Mouse (Mus musculus) spleen, adult 2 months (tissue): ENCODE results near the gene Nudt4. TPM values are rescaled to one million over a fixed set of nuclear protein-coding genes. Genes with fewer than 3 reads are reported as not detected.
"Not testable (repeated sequence)": the region's sequence is repeated elsewhere in the genome, so short reads cannot be mapped to it uniquely, and the experiment has no call there.

Source experiments
- DNase-seq, 2 experiments: peaks; one replicate each; pipeline versions ENCODE4 v3.0.0 to v3.0.0-alpha.2; 2012 to 2021; ENCODE audit warnings: low spot score in 2 of 2, low read depth in 1 of 2
- H3K27ac ChIP-seq: fragments of 200-500 bp; 2 replicates; pipeline ENCODE4 v1.5.1; 2012; ENCODE audit warnings: low read length, inconsistent platforms; ENCODE audit not compliant: insufficient read depth
- H3K27me3 ChIP-seq: fragments of 200-500 bp; 2 replicates; pipeline ENCODE4 v1.6.1; 2012; ENCODE audit warnings: mild to moderate bottlenecking, moderate library complexity, low read length, inconsistent platforms; ENCODE audit not compliant: control insufficient read depth, insufficient read depth
- H3K36me3 ChIP-seq: fragments of 200-500 bp; 2 replicates; pipeline ENCODE4 v1.6.1; 2012; ENCODE audit warnings: mild to moderate bottlenecking, low read length, inconsistent platforms; ENCODE audit not compliant: control insufficient read depth, insufficient read depth
- H3K4me1 ChIP-seq: fragments of 200-500 bp; 2 replicates; pipeline ENCODE4 v1.6.1; 2011; ENCODE audit warnings: inconsistent platforms; ENCODE audit not compliant: control insufficient read depth, insufficient read depth, insufficient read length
- H3K4me3 ChIP-seq: fragments of 200-500 bp; 2 replicates; pipeline ENCODE4 v1.5.1; 2011; ENCODE audit warnings: mild to moderate bottlenecking, inconsistent platforms; ENCODE audit not compliant: insufficient read depth, insufficient read length; ENCODE audit errors: extremely low read depth
- CTCF ChIP-seq: fragments of 200-500 bp; IDR thresholded peaks from 2 replicates; pipeline ENCODE4 v1.5.1; 2011; ENCODE audit warnings: mild to moderate bottlenecking, inconsistent platforms; ENCODE audit not compliant: insufficient read depth, insufficient read length, insufficient replicate concordance; ENCODE audit errors: extremely low read depth
- POLR2A ChIP-seq: fragments of 200-500 bp; IDR thresholded peaks from 2 replicates; pipeline ENCODE4 v1.6.1; 2011; ENCODE audit warnings: low read depth, low read length, inconsistent platforms
- WGBS: fragments of 180-500 bp; shearing (Covaris S2); methylation state at CpG from one replicate; pipeline ENCODE4 v1.1.7; 2018; 5-methylcytosine and 5-hydroxymethylcytosine counted together
- polyA plus RNA-seq: library from polyadenylated mRNA; depleted of rRNA; stranded (reverse); fragments of >200 nt; gene quantifications from 2 replicates; pipeline ENCODE4 v1.2.3, GENCODE M21; 2012

Gene Nudt4
- polyA plus RNA-seq, 1 experiment, result 8.0 TPM

DNA sequence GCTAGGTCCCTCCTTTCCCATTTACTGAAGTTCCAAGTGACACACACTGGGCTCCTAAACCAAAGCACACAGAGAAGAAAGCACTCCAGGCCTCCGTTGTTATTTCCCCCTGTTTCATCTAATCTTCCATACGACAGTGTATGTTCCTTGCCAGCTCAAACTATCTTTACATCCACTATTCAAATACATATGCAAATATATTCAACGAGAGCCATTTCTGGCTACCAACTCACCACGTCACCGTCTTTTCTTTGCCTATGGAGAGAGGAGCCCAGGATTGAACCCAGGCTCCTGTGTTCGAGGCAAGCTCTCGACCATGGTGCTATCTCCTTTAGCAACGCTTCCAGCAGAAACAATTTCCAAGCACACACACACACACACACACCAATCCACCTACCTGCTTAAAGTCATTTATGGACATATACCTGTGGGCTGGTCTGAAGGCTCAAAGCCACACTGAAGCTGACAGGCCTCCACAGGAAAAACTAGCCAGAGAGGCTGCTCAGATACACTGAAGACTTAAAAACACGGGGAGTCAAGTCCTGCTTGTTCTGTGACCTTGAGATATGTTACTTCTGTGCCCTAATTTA, 3.5 kb downstream of the Nudt4 start:
- no peaks in the 10 kb centered on the region for H3K36me3 ChIP-seq
- no peaks in the 10 kb centered on the region for H3K27me3 ChIP-seq
- no peak overlapping the region for H3K27ac ChIP-seq
- no peak overlapping the region for H3K4me3 ChIP-seq
- peaks cover 10% of the 10 kb centered on the region; the same call in 1 of the 2 replicates for H3K4me1 ChIP-seq
- TF ChIP-seq POLR2A (no peak), CTCF (no peak)
- no peak for DNase-seq
- WGBS, result 93% methylated on average over 9 of the region's 9 CpGs

DNA sequence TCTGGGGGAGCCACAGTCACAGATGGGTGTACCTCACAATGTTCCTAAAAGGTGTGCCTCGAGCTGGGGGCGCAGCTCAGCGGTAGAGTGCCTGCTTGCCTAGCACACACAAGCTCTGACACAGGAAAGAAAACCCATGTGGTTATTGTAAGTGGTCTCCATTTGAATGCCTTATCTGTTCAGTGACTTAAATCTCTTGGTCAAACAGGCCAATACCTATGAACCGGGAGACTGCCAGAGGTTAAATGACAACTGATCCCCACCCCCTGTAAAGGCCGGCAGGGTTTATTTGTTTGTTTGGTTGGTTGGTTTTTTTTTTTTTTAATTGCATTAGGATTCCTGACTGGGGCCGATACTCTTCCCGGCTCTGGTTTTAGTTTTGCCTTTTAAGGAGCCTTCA, 4.5 kb downstream of the Nudt4 start:
- no peaks in the 10 kb centered on the region for H3K27me3 ChIP-seq
- 86% methylated on average over 7 of the region's 7 CpGs for WGBS
- no peak overlapping the region for H3K27ac ChIP-seq
- DNase-seq, result no peak
- TF ChIP-seq CTCF, result no peak
- no peak for TF ChIP-seq POLR2A
- no peak overlapping the region for H3K4me3 ChIP-seq
- H3K4me1 ChIP-seq, result peaks cover 3% of the 10 kb centered on the region; the same call in 1 of the 2 replicates
- no peaks in the 10 kb centered on the region for H3K36me3 ChIP-seq

DNA sequence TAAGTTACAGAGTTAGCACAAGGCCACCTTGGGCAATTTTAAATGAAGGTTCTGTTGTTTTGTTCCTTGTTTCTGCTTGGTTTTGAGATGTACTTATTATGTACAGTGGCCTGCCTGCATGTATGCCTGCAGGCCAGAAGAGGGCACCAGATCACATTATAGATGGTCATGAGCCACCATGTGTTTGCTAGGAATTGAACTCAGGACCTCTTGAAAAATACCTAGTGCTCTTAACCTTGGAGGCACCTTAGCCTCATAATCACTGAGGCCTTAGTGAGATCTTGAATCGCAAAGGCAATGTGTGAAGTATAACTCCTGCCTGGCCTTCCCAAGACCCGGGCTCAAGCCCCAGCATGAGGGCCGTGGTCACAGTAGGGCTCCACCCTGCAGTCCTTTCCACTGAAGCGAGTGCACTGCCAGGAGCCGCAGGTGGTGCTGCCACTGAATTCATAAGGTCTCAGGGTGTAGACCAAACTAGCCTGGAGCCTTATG, 6.6 kb downstream of the Nudt4 start:
- peak in 1 of 2 experiments; percentile 31 for DNase-seq
- Histone ChIP-seq H3K27me3 (no peaks in the 10 kb centered on the region), H3K4me3 (no peak overlapping the region), H3K4me1 (peaks cover under 1% of the 10 kb centered on the region; the same call in 1 of the 2 replicates), H3K36me3 (no peaks in the 10 kb centered on the region), H3K27ac (no peak overlapping the region)
- WGBS, result 88% methylated on average over 5 of the region's 5 CpGs
- no peak for TF ChIP-seq POLR2A
- TF ChIP-seq CTCF, result peak; percentile 36; the same call in 1 of the 2 replicates

DNA sequence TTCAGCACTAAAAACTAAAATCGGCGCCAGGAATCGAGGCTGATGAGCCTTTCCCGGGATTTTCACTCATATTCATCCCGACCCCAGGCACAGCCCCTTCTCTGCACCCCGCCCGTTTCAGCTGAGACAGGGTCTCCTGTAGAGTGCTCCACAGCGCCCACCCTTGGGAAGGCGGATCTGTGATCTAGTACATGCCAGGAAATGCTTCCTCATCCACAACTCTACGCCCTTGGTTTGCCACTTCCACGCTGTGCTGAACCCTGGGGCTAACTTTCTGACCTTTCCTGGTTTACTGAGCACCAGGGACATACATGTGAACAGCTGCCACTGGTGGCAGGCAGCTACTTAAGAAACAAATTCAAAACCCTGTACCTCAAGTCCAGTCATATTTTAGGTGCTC, 8.1 kb downstream of the Nudt4 start:
- no peak overlapping the region for H3K27ac ChIP-seq
- H3K4me3 ChIP-seq, result no peak overlapping the region
- 95% methylated on average over 11 of the region's 11 CpGs for WGBS
- TF ChIP-seq POLR2A (no peak), CTCF (no peak)
- H3K4me1 ChIP-seq, result no peaks in the 10 kb centered on the region
- DNase-seq, result no peak
- no peaks in the 10 kb centered on the region for H3K27me3 ChIP-seq
- H3K36me3 ChIP-seq, result no peaks in the 10 kb centered on the region

DNA sequence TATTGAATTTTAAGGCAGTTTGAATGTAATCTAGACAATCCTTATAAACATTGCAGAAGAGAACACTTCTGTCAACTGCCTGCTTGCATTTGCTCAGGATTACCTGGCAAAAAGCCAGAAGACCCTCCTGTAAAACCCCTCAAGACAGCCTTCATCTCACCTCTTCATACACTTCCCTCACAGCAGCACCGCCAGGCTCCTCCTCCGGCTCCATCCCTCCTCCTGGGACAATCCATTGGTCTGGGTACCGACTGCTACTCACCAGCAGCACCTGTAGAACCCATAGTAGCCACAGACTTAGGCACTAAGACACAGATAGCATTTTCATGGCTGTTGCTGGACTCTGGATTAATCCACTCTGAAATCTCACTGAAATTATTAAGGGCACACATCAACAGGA, 11.6 kb downstream of the Nudt4 start:
- WGBS, result 95% methylated on average over 3 of the region's 3 CpGs
- peaks cover 3% of the 10 kb centered on the region; the same call in 1 of the 2 replicates for H3K36me3 ChIP-seq
- TF ChIP-seq CTCF (no peak), POLR2A (no peak)

DNA sequence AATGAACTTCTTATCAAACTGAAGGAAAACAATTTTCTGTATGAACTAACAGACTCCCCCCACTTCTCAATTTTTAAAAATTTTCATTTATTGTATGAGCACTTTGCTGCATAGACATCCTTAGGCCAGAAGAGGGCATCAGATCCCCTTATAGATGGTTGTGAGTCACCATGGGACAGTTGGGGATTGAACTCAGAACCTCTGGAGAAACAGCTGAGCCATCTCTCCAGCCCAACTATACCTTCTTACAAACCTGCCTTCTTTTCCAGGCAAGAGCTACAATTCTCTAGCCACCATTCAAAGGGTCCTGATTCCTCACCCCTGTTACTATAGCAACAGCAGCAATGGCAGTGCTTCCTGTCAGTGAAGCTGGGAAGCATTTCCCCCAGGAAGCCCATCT, 12.2 kb downstream of the Nudt4 start:
- no peaks in the 10 kb centered on the region for H3K27me3 ChIP-seq
- TF ChIP-seq POLR2A, result no peak
- TF ChIP-seq CTCF, result no peak
- H3K4me1 ChIP-seq, result peaks cover 3% of the 10 kb centered on the region; the same call in 1 of the 2 replicates
- H3K36me3 ChIP-seq, result peaks cover 5% of the 10 kb centered on the region; the same call in 1 of the 2 replicates
- no peak overlapping the region for H3K4me3 ChIP-seq
- DNase-seq, result no peak
- H3K27ac ChIP-seq, result no peak overlapping the region

More for the DNA sequence above, 11.6 kb downstream of the Nudt4 start:
- DNase-seq, result no peak
- Histone ChIP-seq H3K27me3 (no peaks in the 10 kb centered on the region), H3K27ac (no peak overlapping the region), H3K4me1 (peaks cover 3% of the 10 kb centered on the region; the same call in 1 of the 2 replicates), H3K4me3 (no peak overlapping the region)

DNA sequence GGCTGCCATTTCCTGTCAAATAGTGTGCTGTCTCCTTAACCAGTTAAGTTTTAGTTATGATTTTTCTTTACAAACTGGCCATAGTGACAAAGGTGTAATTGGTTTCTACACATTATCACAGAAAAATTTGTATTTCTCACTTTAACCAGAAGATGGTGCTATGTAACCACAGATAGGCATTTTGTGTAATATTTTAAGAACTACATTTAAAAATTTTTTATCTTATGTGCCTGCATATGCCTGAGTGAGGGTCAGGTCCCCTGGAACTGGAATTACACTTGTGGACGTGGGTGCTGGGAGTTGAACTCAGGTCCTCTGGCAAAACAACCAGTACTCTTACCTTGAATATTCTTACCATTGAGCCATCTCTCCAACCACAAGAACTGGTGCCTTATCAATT, 13.4 kb downstream of the Nudt4 start:
- Histone ChIP-seq H3K27ac (no peak overlapping the region), H3K4me1 (peaks cover 3% of the 10 kb centered on the region; the same call in 1 of the 2 replicates), H3K4me3 (no peak overlapping the region), H3K36me3 (peaks cover 7% of the 10 kb centered on the region; the same call in 1 of the 2 replicates), H3K27me3 (no peaks in the 10 kb centered on the region)
- no peak for DNase-seq
- TF ChIP-seq POLR2A, result no peak
- no peak for TF ChIP-seq CTCF
- 71% methylated on average over 1 of the region's 1 CpGs for WGBS

DNA sequence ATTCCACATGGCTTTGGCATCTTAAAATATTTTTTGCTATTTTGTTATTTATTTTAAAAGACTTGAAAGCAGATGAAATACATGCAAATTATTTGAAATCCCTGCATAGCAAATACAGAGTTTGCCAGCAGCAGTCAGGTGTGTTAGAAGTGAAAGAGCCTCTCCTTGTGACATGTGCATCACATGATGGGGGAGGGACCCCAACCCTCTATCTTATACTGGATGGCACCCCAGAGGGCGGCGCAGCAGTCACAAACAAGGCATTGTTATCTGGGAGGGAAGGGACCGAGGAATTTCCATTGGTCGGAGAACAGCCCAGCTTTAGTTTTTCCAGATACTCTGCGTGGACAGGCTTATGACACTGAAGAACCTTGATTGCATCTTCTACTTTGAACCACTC, 14.9 kb downstream of the Nudt4 start:
- H3K4me3 ChIP-seq, DNase-seq, H3K27me3 ChIP-seq, H3K36me3 ChIP-seq, H3K4me1 ChIP-seq, H3K27ac ChIP-seq: not testable (repeated sequence)
- WGBS, result 96% methylated on average over 5 of the region's 5 CpGs
